Mouse (Mus musculus) mouse embryonic stem cell (cell line): ENCODE data around the gene AK157302.
"Not testable (repeated sequence)": the region's sequence is repeated elsewhere in the genome, so short reads cannot be mapped to it uniquely, and the experiment has no call there.

Source experiments
- in situ Hi-C, 2 experiments: fragments of 300-500 bp; cut with MboI; formaldehyde crosslinking; loops; 1 replicate in 1 of 2; 3 replicates in 1 of 2; pipeline ENCODE4 v1.14.3; 2019 to 2020; ENCODE audit warnings: low sequenced_read_pairs in 2 of 2, low pct_unique_long_range_greater_than_20kb in 1 of 2, mixed read lengths in 1 of 2; ENCODE audit not compliant: unreplicated experiment in 1 of 2

Gene AK157302

GRCm38 (mm10) chr13:21495080-21495479, at the start of gene AK157302:
Gene AK157302 (plus strand): TSS chr13:21495223.
- in situ Hi-C loops: no loop called here

- in situ Hi-C loops: no loop called here
These were observed 48.2 kb upstream of the AK157302 start for GRCm38 (mm10) chr13:21446796-21447195.

- in situ Hi-C loops: no loop called here
These were observed 47.0 kb upstream of the AK157302 start for GRCm38 (mm10) chr13:21447856-21448614.

GRCm38 (mm10) chr13:21453042-21453441, 42.0 kb upstream of the AK157302 start:
- in situ Hi-C loops: loop anchor here in 1 of 2 experiments (5.0 kb wide), 1 partner anchor 46 kb away; no protein-coding TSS in a partner anchor

GRCm38 (mm10) chr13:21453449-21453848, 41.6 kb upstream of the AK157302 start, which contains the start of gene Zscan26:
Gene Zscan26 (minus strand): TSS chr13:21453730.
- in situ Hi-C loops: loop anchor here in 1 of 2 experiments (5.0 kb wide), 1 partner anchor 46 kb away; no protein-coding TSS in a partner anchor

- in situ Hi-C loops: loop anchor here in 1 of 2 experiments (5.0 kb wide), 1 partner anchor 47 kb away; no protein-coding TSS in a partner anchor
These were observed 40.9 kb upstream of the AK157302 start for GRCm38 (mm10) chr13:21454133-21454532.

GRCm38 (mm10) chr13:21456347-21456746, 38.7 kb upstream of the AK157302 start:
- in situ Hi-C loops: no loop called here

- in situ Hi-C loops: not testable (repeated sequence)
These were observed 32.5 kb upstream of the AK157302 start for GRCm38 (mm10) chr13:21462516-21462915.

- in situ Hi-C loops: no loop called here
These were observed 27.7 kb upstream of the AK157302 start for GRCm38 (mm10) chr13:21467336-21467735.

GRCm38 (mm10) chr13:21468061-21469019, 26.7 kb upstream of the AK157302 start, which contains the start of gene Nkapl:
Gene Nkapl (minus strand): TSS chr13:21468509.
- in situ Hi-C loops: no loop called here

- in situ Hi-C loops: no loop called here
These were observed 25.9 kb upstream of the AK157302 start for GRCm38 (mm10) chr13:21469097-21469496.

GRCm38 (mm10) chr13:21472427-21472826, 22.6 kb upstream of the AK157302 start:
- in situ Hi-C loops: no loop called here

- in situ Hi-C loops: not testable (repeated sequence)
These were observed 16.0 kb upstream of the AK157302 start, which contains the start of the genes Zkscan4 and Gm10065 for GRCm38 (mm10) chr13:21478759-21479670. Gene Zkscan4 (plus strand): TSS chr13:21478907. Gene Gm10065 (minus strand): TSS chr13:21479441.

- in situ Hi-C loops: no loop called here
These were observed 8.1 kb upstream of the AK157302 start for GRCm38 (mm10) chr13:21486881-21487280.

GRCm38 (mm10) chr13:21492847-21493246, 2.2 kb upstream of the AK157302 start:
- in situ Hi-C loops: no loop called here

GRCm38 (mm10) chr13:21501182-21501581, 6.2 kb downstream of the AK157302 start, which contains the start of gene Gm11273:
Gene Gm11273 (minus strand): TSS chr13:21501418.
- in situ Hi-C loops: not testable (repeated sequence)

- in situ Hi-C loops: no loop called here
These were observed 7.3 kb downstream of the AK157302 start for GRCm38 (mm10) chr13:21502296-21502695.

GRCm38 (mm10) chr13:21506221-21506649, 11.2 kb downstream of the AK157302 start:
- in situ Hi-C loops: no loop called here
